Mouse (Mus musculus): ENCODE data around the gene Ankrd42. TPM values are rescaled to one million over a fixed set of nuclear protein-coding genes. Genes with fewer than 3 reads are reported as not detected.

Gene Ankrd42
- total RNA-seq (2017), result not detected in 3 replicates

- peak; percentile 95 for ATAC-seq (replicated peaks; ENCODE audit: insufficient number of reproducible peaks, low FRiP score, low TSS enrichment, poor library complexity, severe bottlenecking)
Measured at GRCm38 (mm10) chr7:92637021-92637625, at the start of gene Ankrd42. Ankrd42 (minus strand) TSS chr7:92637142.

DNA sequence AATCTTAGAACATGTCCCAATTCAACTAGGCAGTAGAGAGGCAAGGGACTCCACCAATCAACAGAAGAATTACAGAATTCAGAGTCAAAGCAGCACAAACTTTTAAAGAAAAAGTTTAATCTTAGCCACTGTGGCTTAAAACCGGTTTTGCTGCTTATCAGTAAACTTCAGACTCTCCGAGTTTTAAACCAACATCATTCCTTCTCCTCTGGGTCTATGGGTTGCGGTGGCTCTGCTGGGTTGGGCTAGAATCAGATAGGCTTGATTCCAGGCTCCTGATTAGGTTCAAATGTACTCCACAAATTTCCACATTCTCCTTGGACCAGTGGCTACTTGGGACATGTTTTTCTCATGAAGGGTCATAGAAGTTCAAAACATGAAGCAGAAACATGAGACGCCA is 40.4 kb upstream of the Ankrd42 start:
- no peak for ATAC-seq (replicated peaks; ENCODE audit: insufficient number of reproducible peaks, low FRiP score, low TSS enrichment, poor library complexity, severe bottlenecking)

DNA sequence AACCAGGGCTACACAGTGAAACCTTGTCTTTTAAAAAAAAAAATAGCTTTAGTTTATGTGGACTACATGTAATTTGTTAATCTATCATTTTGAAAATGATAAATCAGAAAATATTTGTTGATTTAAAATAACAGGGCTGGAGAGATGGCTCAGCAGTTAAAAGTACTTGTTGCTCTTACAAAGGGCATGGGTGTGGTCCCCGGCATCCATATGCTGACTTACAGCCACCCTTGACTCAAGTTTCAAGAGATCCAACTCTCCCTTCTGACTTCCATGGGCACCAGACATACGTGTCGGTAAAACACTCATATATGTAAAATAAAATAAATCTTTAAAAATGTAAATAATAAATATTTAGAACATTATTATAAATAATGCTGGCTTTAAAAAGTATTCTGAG is 38.2 kb upstream of the Ankrd42 start:
- no peak for ATAC-seq (replicated peaks; ENCODE audit: insufficient number of reproducible peaks, low FRiP score, low TSS enrichment, poor library complexity, severe bottlenecking)

GRCm38 (mm10) chr7:92669507-92670471 is 32.8 kb upstream of the Ankrd42 start, which contains the start of gene Pcf11:
Pcf11 (minus strand) TSS chr7:92669934.
- ATAC-seq (replicated peaks; ENCODE audit: insufficient number of reproducible peaks, low FRiP score, low TSS enrichment, poor library complexity, severe bottlenecking), result peak; percentile 95

- ATAC-seq (replicated peaks; ENCODE audit: insufficient number of reproducible peaks, low FRiP score, low TSS enrichment, poor library complexity, severe bottlenecking), result peak; percentile 61
Measured at GRCm38 (mm10) chr7:92668791-92669506, 32.0 kb upstream of the Ankrd42 start.

DNA sequence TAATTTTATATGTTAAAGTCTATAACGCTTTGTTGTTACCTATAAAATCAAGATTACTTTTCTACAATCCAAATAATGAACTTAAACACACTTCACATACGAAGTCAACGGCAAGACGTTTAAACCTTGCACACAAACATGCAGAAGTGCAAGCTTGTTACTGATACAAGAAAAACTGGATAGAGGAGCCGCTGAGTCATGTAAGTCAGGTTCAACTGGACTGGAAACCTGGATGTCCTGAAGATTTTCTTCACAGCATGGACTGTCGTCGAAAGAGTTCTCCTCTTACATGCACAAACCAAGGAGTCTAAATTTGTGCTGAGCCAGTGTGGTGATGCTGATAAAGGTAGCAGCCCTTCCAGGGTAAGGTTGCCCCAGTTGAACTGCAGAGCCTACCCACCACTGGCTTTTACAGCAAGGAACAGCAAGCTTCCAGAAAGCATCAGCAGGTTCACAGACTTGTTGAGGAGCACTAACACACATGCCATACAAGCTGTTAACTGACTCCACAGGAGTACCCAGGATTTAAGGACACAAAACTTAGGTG is 29.4 kb upstream of the Ankrd42 start:
- ATAC-seq (replicated peaks; ENCODE audit: insufficient number of reproducible peaks, low FRiP score, low TSS enrichment, poor library complexity, severe bottlenecking), result no peak

DNA sequence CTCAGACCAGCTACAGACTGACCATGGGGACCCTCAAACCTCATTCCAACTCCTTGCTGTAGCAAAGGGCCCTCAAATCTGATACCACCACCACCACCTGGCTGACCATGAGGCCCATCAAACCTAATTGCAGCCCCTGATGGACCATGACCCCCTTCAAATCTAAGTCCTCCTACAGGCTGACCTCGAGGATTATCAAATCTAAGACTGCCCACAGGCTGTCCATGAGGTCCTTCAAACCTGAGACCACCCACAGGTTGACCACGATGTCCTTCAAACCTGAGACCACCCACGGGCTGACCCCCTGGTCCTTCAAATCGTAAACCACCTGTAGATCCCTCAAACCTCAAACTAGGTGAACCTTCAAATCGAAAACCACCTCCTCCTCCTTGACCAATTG is 21.1 kb upstream of the Ankrd42 start:
- no peak for ATAC-seq (replicated peaks; ENCODE audit: insufficient number of reproducible peaks, low FRiP score, low TSS enrichment, poor library complexity, severe bottlenecking)

GRCm38 (mm10) chr7:92656386-92656785 is 19.4 kb upstream of the Ankrd42 start:
- ATAC-seq (replicated peaks; ENCODE audit: insufficient number of reproducible peaks, low FRiP score, low TSS enrichment, poor library complexity, severe bottlenecking), result no peak; the same call in 1 of the 2 replicates

DNA sequence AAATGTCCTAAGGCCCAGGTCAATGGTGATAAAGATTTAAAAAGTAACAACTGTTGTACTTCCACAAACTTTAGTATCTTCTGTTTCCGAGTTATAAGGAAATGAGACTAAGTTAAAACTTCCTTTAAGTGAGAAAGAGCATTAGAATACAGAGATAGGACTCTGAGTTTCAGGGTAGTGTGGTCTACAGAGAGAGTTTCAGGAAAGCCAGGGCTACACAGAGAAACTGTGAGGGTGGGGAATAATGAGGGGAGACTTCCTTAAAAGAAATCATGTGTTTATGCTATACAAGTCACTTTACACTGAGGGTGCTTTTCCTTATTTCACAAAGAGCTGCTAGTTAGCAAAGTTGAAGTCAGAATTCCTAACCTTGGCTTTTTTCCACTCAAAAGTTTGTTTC is 16.4 kb upstream of the Ankrd42 start:
- no peak for ATAC-seq (replicated peaks; ENCODE audit: insufficient number of reproducible peaks, low FRiP score, low TSS enrichment, poor library complexity, severe bottlenecking)

GRCm38 (mm10) chr7:92647790-92648189 is 10.8 kb upstream of the Ankrd42 start:
- no peak for ATAC-seq (replicated peaks; ENCODE audit: insufficient number of reproducible peaks, low FRiP score, low TSS enrichment, poor library complexity, severe bottlenecking)

- ATAC-seq (replicated peaks; ENCODE audit: insufficient number of reproducible peaks, low FRiP score, low TSS enrichment, poor library complexity, severe bottlenecking), result no peak
Measured at GRCm38 (mm10) chr7:92642358-92642757, 5.4 kb upstream of the Ankrd42 start.

DNA sequence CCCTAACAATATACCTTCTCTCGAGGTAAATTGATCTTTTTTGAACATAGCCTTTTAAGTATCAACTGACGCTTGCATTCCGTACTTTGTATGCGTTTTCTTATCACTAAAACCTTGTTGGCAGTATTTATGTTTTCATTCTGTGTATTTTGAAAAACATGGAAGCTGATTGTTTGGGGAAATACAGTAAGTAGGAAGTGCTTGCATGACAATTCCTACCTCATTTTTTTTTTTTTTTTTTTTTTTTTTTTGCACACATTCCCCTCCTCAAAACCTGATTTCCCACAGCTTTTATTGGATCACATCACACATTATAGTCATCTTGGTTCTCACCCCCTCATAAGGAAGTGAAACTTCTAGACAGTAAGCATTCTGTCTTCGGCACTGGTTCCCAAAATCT is 1.1 kb upstream of the Ankrd42 start:
- ATAC-seq (replicated peaks; ENCODE audit: insufficient number of reproducible peaks, low FRiP score, low TSS enrichment, poor library complexity, severe bottlenecking), result no peak

- peak; percentile 37; the same call in 1 of the 2 replicates for ATAC-seq (replicated peaks; ENCODE audit: insufficient number of reproducible peaks, low FRiP score, low TSS enrichment, poor library complexity, severe bottlenecking)
Measured at GRCm38 (mm10) chr7:92636295-92637011, 489 bp downstream of the Ankrd42 start.

- ATAC-seq (replicated peaks; ENCODE audit: insufficient number of reproducible peaks, low FRiP score, low TSS enrichment, poor library complexity, severe bottlenecking), result no peak
Measured at GRCm38 (mm10) chr7:92630167-92630566, 6.8 kb downstream of the Ankrd42 start.

- ATAC-seq (replicated peaks; ENCODE audit: insufficient number of reproducible peaks, low FRiP score, low TSS enrichment, poor library complexity, severe bottlenecking), result no peak
Measured at GRCm38 (mm10) chr7:92624488-92624887, 12.5 kb downstream of the Ankrd42 start.

DNA sequence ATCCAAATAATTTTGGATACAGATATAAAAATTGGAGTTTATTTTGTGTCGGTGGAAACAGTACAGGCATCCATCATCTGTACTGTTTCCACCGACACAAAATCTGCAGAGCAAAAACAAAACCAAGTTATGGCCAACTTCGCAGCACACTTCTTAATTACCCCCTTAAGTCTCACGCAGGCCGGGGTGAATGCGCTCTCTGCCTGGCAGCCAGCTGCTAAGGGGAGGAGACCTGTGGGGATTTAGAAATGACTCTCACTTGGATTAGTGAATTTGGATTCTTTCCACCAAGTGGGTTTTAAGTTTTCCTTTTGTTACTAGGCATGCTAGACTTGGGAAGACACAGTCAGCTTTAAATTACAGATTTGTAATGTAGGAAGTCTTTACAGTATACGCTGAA is 26.1 kb downstream of the Ankrd42 start:
- ATAC-seq (replicated peaks; ENCODE audit: insufficient number of reproducible peaks, low FRiP score, low TSS enrichment, poor library complexity, severe bottlenecking), result no peak

GRCm38 (mm10) chr7:92604961-92605360 is 32.0 kb downstream of the Ankrd42 start:
- no peak for ATAC-seq (replicated peaks; ENCODE audit: insufficient number of reproducible peaks, low FRiP score, low TSS enrichment, poor library complexity, severe bottlenecking)

DNA sequence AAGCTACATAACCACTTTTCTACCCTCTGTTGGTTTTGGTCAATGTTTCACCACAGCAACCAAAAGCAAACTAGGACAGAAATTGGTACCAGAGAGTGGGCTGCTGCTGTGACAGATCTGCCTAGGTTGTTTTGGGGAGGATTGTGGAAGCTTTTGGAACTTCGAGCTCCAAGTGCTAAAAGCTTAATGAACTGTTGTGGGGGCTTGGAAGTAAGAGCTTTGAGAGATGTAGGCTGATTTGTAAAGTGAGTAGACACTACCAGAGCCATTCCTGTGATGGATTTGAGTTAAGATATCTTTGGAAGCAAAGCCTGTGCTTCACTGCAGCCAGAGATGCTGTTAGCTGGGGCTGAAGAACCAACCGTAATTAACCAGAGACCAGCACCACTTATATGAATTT is 46.1 kb downstream of the Ankrd42 start:
- no peak for ATAC-seq (replicated peaks; ENCODE audit: insufficient number of reproducible peaks, low FRiP score, low TSS enrichment, poor library complexity, severe bottlenecking)

All from monocyte, adult 5-6 weeks (primary cell).